Mouse (Mus musculus) liver, embryonic 13.5 days (tissue): Measurements from ENCODE around the gene B9d1. TPM values are rescaled to one million over a fixed set of nuclear protein-coding genes. Genes with fewer than 3 reads are reported as not detected.

Experiments used
- ATAC-seq: fragments of 200-750 bp; cut with Nextera tagmentation; 2 replicates; pipeline ENCODE4 v1.8.0; 2017; ENCODE audit warnings: low read depth, mild to moderate bottlenecking, moderate number of reproducible peaks, moderate library complexity
- DNase-seq: peaks from one replicate; pipeline ENCODE4 v3.0.0; 2022
- H3K27ac ChIP-seq: fragments of 300-500 bp; sonication (generic); 2 replicates; pipeline ENCODE4 v1.5.1; 2015; ENCODE audit warnings: moderate library complexity, mild to moderate bottlenecking, inconsistent platforms
- H3K27me3 ChIP-seq: fragments of 300-500 bp; sonication (generic); 2 replicates; pipeline ENCODE4 v1.6.1; 2015; ENCODE audit warnings: mild to moderate bottlenecking, inconsistent platforms
- H3K36me3 ChIP-seq: fragments of 300-500 bp; sonication (generic); 2 replicates; pipeline ENCODE4 v1.6.1; 2015; ENCODE audit warnings: mild to moderate bottlenecking, inconsistent platforms
- H3K4me1 ChIP-seq: fragments of 300-500 bp; sonication (generic); replicated peaks from 2 replicates; pipeline ENCODE4 v1.6.1; 2015; ENCODE audit warnings: inconsistent platforms
- H3K4me2 ChIP-seq: fragments of 300-500 bp; sonication (generic); 2 replicates; pipeline ENCODE4 v1.6.1; 2015; ENCODE audit warnings: inconsistent platforms, mild to moderate bottlenecking, moderate library complexity
- H3K4me3 ChIP-seq: fragments of 300-500 bp; sonication (generic); replicated peaks from 2 replicates; pipeline ENCODE4 v1.5.1; 2015; ENCODE audit warnings: mild to moderate bottlenecking, inconsistent platforms
- H3K9ac ChIP-seq: fragments of 300-500 bp; sonication (generic); 2 replicates; pipeline ENCODE4 v1.6.1; 2015; ENCODE audit warnings: mild to moderate bottlenecking, inconsistent platforms
- H3K9me3 ChIP-seq: fragments of 300-500 bp; sonication (generic); replicated peaks from 2 replicates; pipeline ENCODE4 v1.6.1; 2016; ENCODE audit warnings: inconsistent platforms
- WGBS: fragments of 180-500 bp; shearing (Covaris S2); methylation state at CpG from one replicate; pipeline ENCODE4 v1.1.7; 2015; ENCODE audit not compliant: insufficient replicate concordance; 5-methylcytosine and 5-hydroxymethylcytosine counted together
- polyA plus RNA-seq: library from polyadenylated mRNA; unstranded; fragments of >200 nt; fragmentation: Nextera tagmentation; extraction: Ambion mirVana; gene quantifications from 2 replicates; pipeline ENCODE4 v1.2.1, GENCODE M21; 2015

Gene B9d1
- polyA plus RNA-seq, 1 experiment from 2014 or later = 4.0 TPM

- Histone ChIP-seq H3K4me3 (no peak overlapping the region), H3K4me2 (no peak overlapping the region), H3K4me1 (no peaks in the 10 kb centered on the region), H3K9ac (no peak overlapping the region), H3K27me3 (no peaks in the 10 kb centered on the region), H3K27ac (no peak overlapping the region), H3K9me3 (no peaks in the 10 kb centered on the region), H3K36me3 (peaks cover 9% of the 10 kb centered on the region; the same call in 1 of the 2 replicates)
- no peak for ATAC-seq
- 66% methylated on average over 3 of the region's 3 CpGs for WGBS
- DNase-seq = no peak
Observed at GRCm38 (mm10) chr11:61519484-61520107, 14.7 kb downstream of the B9d1 start.

- Histone ChIP-seq H3K36me3 (no peaks in the 10 kb centered on the region), H3K9ac (no peak overlapping the region), H3K4me3 (no peak overlapping the region), H3K4me1 (no peaks in the 10 kb centered on the region), H3K27ac (no peak overlapping the region), H3K27me3 (no peaks in the 10 kb centered on the region), H3K9me3 (no peaks in the 10 kb centered on the region), H3K4me2 (no peak overlapping the region)
- ATAC-seq (no peak), DNase-seq (no peak)
- 57% methylated on average over 1 of the region's 1 CpGs for WGBS
Observed at GRCm38 (mm10) chr11:61526872-61527271, 21.9 kb downstream of the B9d1 start.

GRCm38 (mm10) chr11:61529268-61529713 is 24.3 kb downstream of the B9d1 start:
- 46% methylated on average over 4 of the region's 4 CpGs for WGBS
- Histone ChIP-seq H3K4me1 (no peaks in the 10 kb centered on the region), H3K9me3 (no peaks in the 10 kb centered on the region), H3K4me2 (no peak overlapping the region), H3K9ac (no peak overlapping the region), H3K27ac (no peak overlapping the region), H3K4me3 (no peak overlapping the region), H3K27me3 (no peaks in the 10 kb centered on the region), H3K36me3 (no peaks in the 10 kb centered on the region)
- DNase-seq (no peak), ATAC-seq (no peak)

- H3K4me1 ChIP-seq = no peaks in the 10 kb centered on the region
- H3K9me3 ChIP-seq = no peaks in the 10 kb centered on the region
- 0 out of 2 replicates have a peak, but pooled peaks cover 2% of the 10 kb centered on the region for H3K27me3 ChIP-seq
- H3K27ac ChIP-seq = no peak overlapping the region
- no peak overlapping the region for H3K4me2 ChIP-seq
- H3K4me3 ChIP-seq = no peak overlapping the region
- DNase-seq = no peak
- 61% methylated on average over 2 of the region's 2 CpGs for WGBS
- no peak overlapping the region for H3K9ac ChIP-seq
- no peaks in the 10 kb centered on the region for H3K36me3 ChIP-seq
- no peak for ATAC-seq
Observed at GRCm38 (mm10) chr11:61532820-61533219, 27.9 kb downstream of the B9d1 start.

GRCm38 (mm10) chr11:61533571-61533970 is 28.6 kb downstream of the B9d1 start:
- DNase-seq (no peak), ATAC-seq (no peak)
- H3K4me2 ChIP-seq = no peak overlapping the region
- H3K4me1 ChIP-seq = no peaks in the 10 kb centered on the region
- 0 out of 2 replicates have a peak, but pooled peaks cover 2% of the 10 kb centered on the region for H3K27me3 ChIP-seq
- no peak overlapping the region for H3K4me3 ChIP-seq
- WGBS = 48% methylated on average over 5 of the region's 5 CpGs
- no peaks in the 10 kb centered on the region for H3K36me3 ChIP-seq
- H3K27ac ChIP-seq = no peak overlapping the region
- H3K9ac ChIP-seq = no peak overlapping the region
- H3K9me3 ChIP-seq = no peaks in the 10 kb centered on the region

GRCm38 (mm10) chr11:61535530-61535929 is 30.6 kb downstream of the B9d1 start:
- Histone ChIP-seq H3K9me3 (no peaks in the 10 kb centered on the region), H3K4me2 (no peak overlapping the region), H3K27ac (no peak overlapping the region), H3K27me3 (0 out of 2 replicates have a peak, but pooled peaks cover 2% of the 10 kb centered on the region), H3K4me3 (no peak overlapping the region), H3K36me3 (no peaks in the 10 kb centered on the region), H3K9ac (no peak overlapping the region), H3K4me1 (no peaks in the 10 kb centered on the region; the same call in 1 of the 2 replicates)
- DNase-seq = no peak
- 27% methylated on average over 1 of the region's 1 CpGs for WGBS
- no peak for ATAC-seq

- H3K4me2 ChIP-seq = no peak overlapping the region
- H3K27ac ChIP-seq = no peak overlapping the region
- no peak overlapping the region for H3K4me3 ChIP-seq
- 0 out of 2 replicates have a peak, but pooled peaks cover 2% of the 10 kb centered on the region for H3K27me3 ChIP-seq
- WGBS = 31% methylated on average over 3 of the region's 3 CpGs
- DNase-seq (no peak), ATAC-seq (no peak)
- H3K36me3 ChIP-seq = no peaks in the 10 kb centered on the region
- no peaks in the 10 kb centered on the region; the same call in 1 of the 2 replicates for H3K4me1 ChIP-seq
- H3K9ac ChIP-seq = no peak overlapping the region
- no peaks in the 10 kb centered on the region for H3K9me3 ChIP-seq
Observed at GRCm38 (mm10) chr11:61536952-61537351, 32.0 kb downstream of the B9d1 start.

- DNase-seq = no peak
- Histone ChIP-seq H3K4me2 (no peak overlapping the region), H3K9ac (no peak overlapping the region), H3K4me3 (no peak overlapping the region), H3K27ac (no peak overlapping the region), H3K36me3 (no peaks in the 10 kb centered on the region), H3K4me1 (no peaks in the 10 kb centered on the region; the same call in 1 of the 2 replicates), H3K9me3 (no peaks in the 10 kb centered on the region), H3K27me3 (0 out of 2 replicates have a peak, but pooled peaks cover 2% of the 10 kb centered on the region)
- 74% methylated on average over 3 of the region's 3 CpGs for WGBS
- no peak for ATAC-seq
Observed at GRCm38 (mm10) chr11:61537362-61537761, 32.4 kb downstream of the B9d1 start.

- Histone ChIP-seq H3K4me1 (no peaks in the 10 kb centered on the region; the same call in 1 of the 2 replicates), H3K27ac (no peak overlapping the region), H3K9ac (no peak overlapping the region), H3K9me3 (no peaks in the 10 kb centered on the region), H3K36me3 (peaks cover 5% of the 10 kb centered on the region; the same call in 1 of the 2 replicates), H3K27me3 (no peaks in the 10 kb centered on the region), H3K4me2 (no peak overlapping the region), H3K4me3 (no peak overlapping the region)
- no peak for DNase-seq
- no peak for ATAC-seq
- 77% methylated on average over 7 of the region's 7 CpGs for WGBS
Observed at GRCm38 (mm10) chr11:61540642-61541041, 35.7 kb downstream of the B9d1 start.

- ATAC-seq = no peak
Observed at GRCm38 (mm10) chr11:61541106-61541505, 36.2 kb downstream of the B9d1 start.

GRCm38 (mm10) chr11:61545586-61545985 is 40.6 kb downstream of the B9d1 start:
- WGBS = 64% methylated on average over 2 of the region's 2 CpGs
- peaks cover 10% of the 10 kb centered on the region; the same call in 1 of the 2 replicates for H3K36me3 ChIP-seq
- no peak overlapping the region for H3K9ac ChIP-seq
- no peaks in the 10 kb centered on the region; the same call in 1 of the 2 replicates for H3K4me1 ChIP-seq
- no peaks in the 10 kb centered on the region for H3K9me3 ChIP-seq
- no peak overlapping the region for H3K4me2 ChIP-seq
- no peak overlapping the region for H3K4me3 ChIP-seq
- ATAC-seq = no peak
- no peak overlapping the region for H3K27ac ChIP-seq
- peaks cover 3% of the 10 kb centered on the region; the same call in 1 of the 2 replicates for H3K27me3 ChIP-seq
- no peak for DNase-seq

More at GRCm38 (mm10) chr11:61541106-61541505, 36.2 kb downstream of the B9d1 start:
- WGBS = 66% methylated on average over 2 of the region's 2 CpGs
- Histone ChIP-seq H3K9ac (no peak overlapping the region), H3K27me3 (no peaks in the 10 kb centered on the region), H3K36me3 (peaks cover 10% of the 10 kb centered on the region; the same call in 1 of the 2 replicates), H3K27ac (no peak overlapping the region), H3K4me2 (no peak overlapping the region), H3K4me1 (no peaks in the 10 kb centered on the region; the same call in 1 of the 2 replicates), H3K9me3 (no peaks in the 10 kb centered on the region), H3K4me3 (no peak overlapping the region)
- DNase-seq = no peak

GRCm38 (mm10) chr11:61546452-61546851 is 41.5 kb downstream of the B9d1 start:
- WGBS = 74% methylated on average over 10 of the region's 10 CpGs
- no peaks in the 10 kb centered on the region for H3K9me3 ChIP-seq
- peaks cover 10% of the 10 kb centered on the region; the same call in 1 of the 2 replicates for H3K36me3 ChIP-seq
- no peak overlapping the region for H3K4me3 ChIP-seq
- H3K27me3 ChIP-seq = peaks cover 6% of the 10 kb centered on the region; the same call in 1 of the 2 replicates
- no peak for ATAC-seq
- no peak overlapping the region for H3K27ac ChIP-seq
- DNase-seq = no peak
- H3K4me1 ChIP-seq = no peaks in the 10 kb centered on the region
- no peak overlapping the region for H3K4me2 ChIP-seq
- H3K9ac ChIP-seq = no peak overlapping the region
